Mouse (Mus musculus): ENCODE results near the gene Anp32a.

The Anp32a gene

GRCm38 (mm10) chr9:62407357-62408146 is 66.5 kb downstream of the Anp32a start:
- 77% methylated on average over 5 of the region's 5 CpGs for WGBS

- 65% methylated on average over 5 of the region's 5 CpGs for WGBS
Observed at GRCm38 (mm10) chr9:62418742-62419141, 77.6 kb downstream of the Anp32a start.

DNA sequence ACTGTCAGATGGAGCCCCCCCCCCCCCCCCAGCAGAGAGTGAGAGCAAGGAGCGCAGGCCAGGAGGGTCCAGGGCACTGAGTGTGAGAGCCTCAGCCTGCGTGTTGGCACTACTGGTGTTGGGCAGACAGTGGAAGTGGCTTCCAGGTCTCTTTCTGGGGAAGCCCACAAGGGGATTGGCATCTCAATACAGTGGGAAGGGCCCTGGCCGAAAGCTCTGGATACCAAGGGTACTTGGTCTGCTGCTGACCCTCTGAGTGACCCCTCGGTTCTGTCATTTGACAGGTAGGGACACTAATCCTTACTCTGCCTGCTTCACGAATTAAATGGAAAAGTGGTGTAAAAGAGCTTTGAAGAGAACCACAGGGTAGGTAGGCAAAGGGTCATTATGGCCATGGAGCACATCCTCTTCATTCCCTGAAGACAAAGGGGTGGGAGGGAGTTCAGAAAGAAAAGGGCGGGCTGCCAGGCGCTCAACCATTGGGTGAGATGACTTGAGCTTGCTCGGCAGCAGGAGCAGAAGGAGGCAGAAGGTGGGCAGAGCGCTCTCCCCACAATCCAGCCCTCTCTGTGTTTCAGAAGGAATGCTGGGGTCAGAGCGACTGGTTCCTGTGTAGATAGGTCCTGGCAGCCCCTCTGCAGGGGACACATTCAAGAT is 79.3 kb downstream of the Anp32a start:
- WGBS: 46% methylated on average over 10 of the region's 10 CpGs

DNA sequence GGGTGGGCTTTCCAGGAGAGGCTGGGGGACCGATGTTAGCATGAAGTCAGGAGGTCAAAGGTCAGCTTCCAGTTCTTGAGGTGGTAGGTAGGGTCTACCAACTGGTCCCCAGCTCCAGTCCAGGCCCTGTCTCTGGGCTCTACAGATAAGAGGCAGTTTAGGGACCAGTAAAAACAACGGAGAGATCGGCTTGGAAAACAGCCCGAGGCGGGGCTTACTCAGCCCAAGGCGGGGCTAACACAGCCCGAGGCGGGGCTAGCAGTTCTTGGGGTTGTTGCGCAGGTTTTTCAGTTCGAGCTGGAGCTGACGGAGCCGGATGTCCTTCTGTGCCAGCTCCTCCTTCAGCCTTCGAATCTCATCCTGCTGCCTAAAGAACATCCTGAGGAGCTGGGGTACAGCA is 79.9 kb downstream of the Anp32a start:
- WGBS: 20% methylated on average over 13 of the region's 13 CpGs

- WGBS: 96% methylated on average over 6 of the region's 6 CpGs
Observed at GRCm38 (mm10) chr9:62421911-62422310, 80.8 kb downstream of the Anp32a start.

DNA sequence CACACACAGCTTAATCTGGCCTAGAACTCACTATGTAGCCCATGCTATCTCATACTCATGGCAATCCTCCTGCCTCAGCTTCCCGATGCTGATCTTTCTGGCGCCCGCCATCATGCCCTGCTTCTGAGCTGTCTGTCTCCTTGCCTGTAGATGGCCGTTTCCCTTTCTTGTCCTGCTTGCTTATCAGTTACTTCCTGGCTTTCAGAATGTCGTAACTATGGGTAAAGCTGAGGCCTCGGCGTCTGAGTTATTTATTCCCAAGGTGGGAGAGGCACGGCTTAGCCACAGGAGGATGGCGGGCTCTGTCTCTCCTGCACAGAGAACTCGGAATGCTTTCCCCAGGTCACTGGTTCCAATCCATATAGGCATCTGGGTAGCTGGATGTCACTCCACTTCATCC is 81.8 kb downstream of the Anp32a start:
- WGBS: 82% methylated on average over 10 of the region's 10 CpGs

- 96% methylated on average over 10 of the region's 10 CpGs for WGBS
Observed at GRCm38 (mm10) chr9:62423871-62424270, 82.8 kb downstream of the Anp32a start.

DNA sequence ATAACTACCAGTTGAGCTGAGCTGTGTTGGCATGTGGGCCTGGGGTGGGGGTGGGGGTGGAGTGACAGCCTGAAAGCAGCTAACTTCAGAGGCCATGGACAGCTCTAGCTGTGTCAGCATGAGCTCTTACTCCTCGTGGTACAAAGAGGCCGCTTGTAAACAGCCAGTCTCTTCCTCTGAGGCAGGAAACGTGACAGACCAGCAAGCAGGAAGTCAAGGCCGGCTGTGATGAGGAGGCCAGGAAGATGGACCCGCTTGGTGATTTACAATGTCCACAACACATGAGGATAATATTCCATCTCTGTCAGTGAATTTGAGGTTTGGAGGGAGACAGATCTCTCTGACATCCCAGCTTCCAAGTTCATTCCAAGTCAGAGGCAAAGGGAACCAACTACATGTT is 84.2 kb downstream of the Anp32a start:
- WGBS: 57% methylated on average over 5 of the region's 5 CpGs

DNA sequence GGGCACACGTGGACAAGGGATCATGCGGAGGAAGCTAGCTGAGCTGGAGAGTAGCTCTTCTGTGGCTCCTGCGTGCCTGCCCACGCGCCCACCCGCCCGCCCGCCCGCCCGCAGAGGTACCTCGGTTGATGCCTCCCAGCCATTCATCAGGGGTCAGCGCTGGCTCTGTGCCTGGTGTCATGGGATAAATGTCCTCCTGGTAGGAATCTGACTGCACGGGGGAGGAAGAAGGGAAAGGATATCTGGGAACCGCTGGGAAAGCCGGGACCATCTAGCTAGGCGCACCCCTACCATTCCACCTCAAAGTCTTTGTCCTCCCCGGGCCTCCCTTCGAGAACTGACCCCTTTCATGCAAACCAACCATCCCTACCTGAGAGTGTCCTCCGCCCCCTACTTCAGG is 84.9 kb downstream of the Anp32a start:
- 84% methylated on average over 18 of the region's 19 CpGs for WGBS

GRCm38 (mm10) chr9:62426531-62426930 is 85.4 kb downstream of the Anp32a start:
- WGBS: 98% methylated on average over 6 of the region's 6 CpGs

DNA sequence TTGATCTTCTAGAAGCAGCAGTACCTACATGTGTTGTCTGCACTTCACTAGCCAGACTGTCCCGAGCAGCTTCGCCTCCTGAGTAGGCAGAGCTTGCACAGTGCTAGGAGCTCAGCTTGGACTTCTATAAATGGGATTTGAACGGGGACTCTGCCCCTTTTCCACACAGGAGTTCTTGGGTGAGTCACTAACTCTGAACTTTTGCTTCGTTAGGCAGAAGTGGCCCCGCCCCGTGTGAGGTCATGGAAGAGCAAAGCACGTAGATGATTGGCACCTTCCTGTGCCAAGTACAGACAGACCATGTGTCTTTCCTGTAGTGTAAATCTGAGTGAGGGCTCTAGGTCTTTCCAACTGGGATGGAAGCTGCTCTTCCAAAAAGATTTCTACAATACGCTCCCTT is 85.9 kb downstream of the Anp32a start:
- 60% methylated on average over 8 of the region's 8 CpGs for WGBS
